Mouse (Mus musculus): ENCODE data around the gene Mindy1.

GRCm38 (mm10) chr3:95235386-95236301, 45.5 kb upstream of the Mindy1 start:
- TF ChIP-seq POLR2A (IDR thresholded peaks at IDR 0.05; ENCODE audit: borderline replicate concordance, insufficient read depth, low read length), result no peak
- TF ChIP-seq CTCF (IDR thresholded peaks at IDR 0.05; ENCODE audit: borderline replicate concordance, insufficient read depth, low read depth, low read length), result no peak

All from cerebellum, adult 2 months (tissue).